Mouse (Mus musculus) cerebellum, adult 18-20 months (tissue): ENCODE data around the gene Rpl5.
"Not testable (repeated sequence)": the region's sequence is repeated elsewhere in the genome, so short reads cannot be mapped to it uniquely, and the experiment has no call there.

Experiments
- DNase-seq, 2 experiments: peaks; one replicate each; pipeline ENCODE4 v3.0.0; 2021

Rpl5 gene

DNA sequence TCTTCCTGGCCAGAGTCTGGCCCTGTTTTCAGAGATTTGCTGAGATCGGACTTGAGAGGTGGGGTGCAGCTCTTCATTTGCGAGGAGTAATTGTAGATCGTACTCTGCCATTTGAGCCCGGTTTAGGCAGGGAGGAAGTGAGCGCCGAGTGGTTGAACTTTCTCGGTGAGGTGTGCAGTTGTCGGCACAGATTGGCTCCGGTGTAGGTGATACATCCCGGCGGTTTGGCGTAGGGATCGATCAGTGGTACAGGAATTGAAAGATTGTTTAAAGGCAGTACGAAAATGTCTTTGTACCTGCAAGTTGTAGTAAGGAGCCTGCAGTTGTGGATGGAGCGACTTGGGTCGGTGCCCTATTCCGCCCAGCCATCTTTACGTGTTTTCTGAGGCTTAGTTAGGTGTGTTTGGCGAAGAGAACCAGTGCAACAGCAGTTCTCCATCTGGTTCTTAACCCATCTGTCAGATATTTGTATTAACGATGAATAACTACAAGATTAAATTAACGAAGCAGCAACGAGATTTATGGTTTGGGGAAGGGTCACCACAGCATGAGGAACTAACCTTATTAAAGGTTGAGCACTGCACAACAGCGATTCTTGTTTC, 813 bp downstream of the Rpl5 start:
- DNase-seq, result no peak

DNA sequence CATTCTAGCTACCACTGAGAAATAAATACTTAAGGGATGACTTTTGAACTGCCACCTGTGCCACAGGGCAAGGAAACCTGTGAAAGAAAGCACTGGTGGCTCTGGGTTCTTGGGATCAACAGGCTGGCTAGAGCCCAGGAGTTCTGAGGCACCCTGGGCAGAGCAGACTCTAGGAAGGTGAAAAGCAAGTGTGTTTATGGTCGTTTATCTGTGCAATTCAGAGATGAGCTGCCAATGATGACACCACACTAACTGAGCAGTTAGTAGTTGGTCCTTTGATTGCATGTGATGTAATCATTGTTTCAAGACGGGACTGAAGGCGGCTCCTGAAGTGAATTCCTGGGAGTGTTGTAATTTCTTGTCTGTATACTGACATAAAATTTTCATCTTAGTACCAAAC, 4.0 kb downstream of the Rpl5 start:
- DNase-seq, result no peak

GRCm38 (mm10) chr5:107908514-107909110, 8.3 kb downstream of the Rpl5 start:
- DNase-seq, result no peak

GRCm38 (mm10) chr5:107909668-107910067, 9.4 kb downstream of the Rpl5 start:
- no peak for DNase-seq

GRCm38 (mm10) chr5:107910084-107910616, 9.8 kb downstream of the Rpl5 start:
- no peak for DNase-seq

- no peak for DNase-seq
These were observed 10.7 kb downstream of the Rpl5 start for GRCm38 (mm10) chr5:107911012-107911411.

DNA sequence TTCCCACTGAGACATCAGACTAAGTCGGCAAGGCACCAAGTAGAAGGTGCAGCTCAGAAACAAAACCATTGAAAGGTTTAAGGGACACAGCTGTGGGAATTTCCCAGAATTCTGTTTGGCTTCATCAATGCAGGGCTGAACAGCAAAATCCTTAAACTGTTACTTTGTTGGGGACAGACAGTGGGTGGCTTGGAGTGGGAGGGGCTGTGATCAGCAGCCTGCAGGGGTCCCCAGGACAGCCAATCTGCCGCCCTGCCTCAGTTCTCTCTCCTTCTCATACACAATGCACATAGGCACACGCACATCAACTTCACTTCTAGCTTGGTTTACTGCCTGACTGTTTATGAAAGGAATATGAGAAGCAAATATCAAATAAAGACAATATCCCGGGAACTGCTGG, 15.0 kb downstream of the Rpl5 start:
- no peak for DNase-seq

- DNase-seq, result peak; percentile 62 to 71
These were observed 21.3 kb downstream of the Rpl5 start for GRCm38 (mm10) chr5:107921400-107922252.

DNA sequence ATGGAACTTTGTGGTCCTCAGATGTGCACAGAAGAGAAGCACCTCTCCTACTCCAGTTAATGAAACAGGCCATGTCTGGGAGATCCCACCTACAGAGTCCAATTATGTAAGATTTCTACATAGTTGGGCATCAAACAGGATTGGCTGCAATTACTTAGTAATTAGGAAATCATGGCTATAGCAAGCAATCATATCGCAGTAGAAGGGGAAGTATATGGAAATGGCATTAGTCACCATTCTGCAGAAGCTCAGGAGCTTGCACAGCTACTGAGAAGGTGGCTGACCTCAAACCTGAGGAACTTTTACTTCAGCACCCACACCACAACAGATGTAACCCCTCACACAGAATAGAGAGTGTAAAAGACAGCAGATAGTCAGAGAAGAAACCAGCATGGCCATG, 22.5 kb downstream of the Rpl5 start:
- DNase-seq, result no peak

- DNase-seq, result peak; percentile 67 to 73
These were observed 24.3 kb downstream of the Rpl5 start for GRCm38 (mm10) chr5:107924564-107924963.

DNA sequence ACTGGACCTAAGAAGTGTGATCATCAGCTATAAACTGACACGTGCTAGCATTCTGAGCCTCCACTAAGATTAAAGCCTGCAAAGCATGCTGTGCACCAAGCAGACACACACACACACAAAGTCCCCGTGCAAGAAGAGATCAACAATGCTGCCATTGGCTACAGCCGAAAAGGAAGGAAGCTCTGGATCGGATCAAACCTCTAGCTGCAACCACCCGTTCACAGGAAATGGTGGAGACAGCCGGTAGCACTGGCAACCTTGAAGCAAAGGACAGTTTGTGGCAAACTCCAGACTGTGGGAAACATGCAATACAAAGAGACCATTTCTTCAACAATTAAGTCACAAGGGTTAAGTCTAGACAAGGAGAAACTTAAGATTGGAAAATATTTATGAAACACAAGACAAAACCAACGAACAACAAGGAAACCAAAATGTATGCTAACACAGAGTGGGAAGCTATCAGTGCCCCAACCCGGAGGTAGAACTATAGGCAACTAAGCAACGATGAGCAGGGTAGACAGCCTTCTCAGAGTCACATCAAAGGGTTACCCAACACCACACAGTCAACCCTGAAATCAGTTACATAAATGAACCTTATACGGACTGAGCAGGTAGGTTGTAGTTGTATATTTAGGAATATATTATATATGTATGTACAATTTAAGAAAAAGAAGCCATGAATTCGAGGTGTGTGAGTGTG, 26.4 kb downstream of the Rpl5 start:
- no peak for DNase-seq

- peak; percentile 61 to 70 for DNase-seq
These were observed 32.3 kb downstream of the Rpl5 start for GRCm38 (mm10) chr5:107932556-107932955.

- DNase-seq, result no peak
These were observed 33.1 kb downstream of the Rpl5 start for GRCm38 (mm10) chr5:107933202-107933974.

GRCm38 (mm10) chr5:107934770-107935543, 34.7 kb downstream of the Rpl5 start:
- no peak for DNase-seq

DNA sequence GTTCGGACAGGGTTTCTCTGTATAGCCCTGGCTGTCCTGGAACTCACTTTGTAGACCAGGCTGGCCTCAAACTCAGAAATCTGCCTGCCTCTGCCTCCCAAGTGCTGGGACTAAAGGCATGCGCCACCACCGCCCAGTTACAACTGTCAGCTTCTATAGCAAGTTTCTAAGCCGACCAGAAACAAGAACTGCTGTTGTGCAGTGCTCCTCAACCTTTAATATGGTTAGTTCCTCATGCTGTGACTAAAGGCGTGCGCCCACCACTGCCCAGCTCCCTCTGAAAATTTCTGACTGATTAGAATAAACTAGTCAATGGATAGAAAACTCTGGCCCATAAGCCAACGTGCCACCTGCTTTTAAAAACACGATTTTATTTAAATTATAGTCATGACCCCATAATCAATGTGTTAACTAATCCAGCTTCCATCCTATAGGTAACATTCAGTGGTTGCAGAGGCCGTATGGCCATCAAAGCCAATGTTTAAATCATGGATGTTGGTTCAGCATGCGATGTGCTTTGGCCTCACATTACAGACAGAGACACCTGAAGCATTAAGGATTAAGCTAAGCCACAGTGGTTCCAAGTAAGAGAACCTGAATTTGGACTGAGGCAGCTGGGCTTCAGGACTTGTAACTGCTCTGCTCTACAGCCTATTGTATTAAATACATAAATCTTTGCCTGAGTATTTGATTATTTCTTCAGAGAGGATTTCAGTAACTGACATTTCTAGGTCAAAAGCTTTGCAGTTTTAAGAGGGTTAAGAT, 36.5 kb downstream of the Rpl5 start:
- no peak for DNase-seq

GRCm38 (mm10) chr5:107938483-107938882, 38.2 kb downstream of the Rpl5 start:
- not testable (repeated sequence) for DNase-seq

- DNase-seq, result no peak
These were observed 38.6 kb downstream of the Rpl5 start for GRCm38 (mm10) chr5:107938886-107939285.

DNA sequence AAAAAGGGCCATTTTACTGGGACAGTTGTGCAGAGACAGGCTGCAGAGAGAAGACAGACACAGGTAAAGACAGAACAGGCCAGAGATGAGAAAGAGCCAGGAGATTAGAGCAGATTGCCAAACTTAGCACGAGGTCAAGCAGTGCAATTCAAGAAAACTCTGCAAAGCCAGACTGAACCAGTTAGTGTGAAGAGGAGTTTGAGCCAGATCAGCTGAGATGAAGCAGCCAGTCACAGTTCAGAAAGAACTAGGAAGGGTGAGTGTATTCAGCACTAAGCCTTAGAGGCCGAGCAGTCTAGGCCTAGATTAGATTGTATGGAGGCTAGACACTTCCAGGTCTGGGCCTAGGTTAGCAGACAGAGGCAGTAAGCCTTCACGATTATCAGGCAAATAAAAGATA, 39.4 kb downstream of the Rpl5 start:
- DNase-seq, result no peak

- no peak for DNase-seq
These were observed 40.9 kb downstream of the Rpl5 start for GRCm38 (mm10) chr5:107941222-107941621.

GRCm38 (mm10) chr5:107942941-107943340, 42.6 kb downstream of the Rpl5 start:
- no peak for DNase-seq

- DNase-seq, result no peak
These were observed 43.2 kb downstream of the Rpl5 start for GRCm38 (mm10) chr5:107943526-107943925.
